Mouse (Mus musculus): ENCODE data around the gene Olfr348. TPM values are rescaled to one million over a fixed set of nuclear protein-coding genes. Genes with fewer than 3 reads are reported as not detected.

Gene Olfr348
- not detected in 2 replicates for polyA plus RNA-seq (2012; rRNA removed)

GRCm38 (mm10) chr2:36783976-36784375, at the start of gene Olfr348:
Olfr348 (plus strand) TSS chr2:36784276.

GRCm38 (mm10) chr2:36790238-36790637, 6.2 kb downstream of the Olfr348 start, which contains the start of gene Olfr50:
Olfr50 (plus strand) TSS chr2:36790538.

GRCm38 (mm10) chr2:36816932-36817331, 32.9 kb downstream of the Olfr348 start, which contains the start of gene Olfr3:
Olfr3 (minus strand) TSS chr2:36817032.

Other genes with a start within 250 kb of the Olfr348 start
- gene Olfr344, start 217.6 kb upstream of the Olfr348 start, polyA plus RNA-seq (2012; rRNA removed): not detected in 2 replicates
- gene Olfr345, start 144.2 kb upstream of the Olfr348 start, polyA plus RNA-seq (2012; rRNA removed): not detected in 2 replicates
- gene Olfr346, start 98.5 kb upstream of the Olfr348 start, polyA plus RNA-seq (2012; rRNA removed): not detected in 2 replicates
- gene Olfr347, start 52.4 kb upstream of the Olfr348 start, polyA plus RNA-seq (2012; rRNA removed): not detected in 2 replicates
- not detected in 2 replicates for gene Olfr50, start 6.3 kb downstream of the Olfr348 start, polyA plus RNA-seq (2012; rRNA removed)
- not detected in 2 replicates for gene Olfr3, start 32.8 kb downstream of the Olfr348 start, polyA plus RNA-seq (2012; rRNA removed)
- gene Olfr350, start 62.0 kb downstream of the Olfr348 start, polyA plus RNA-seq (2012; rRNA removed): not detected in 2 replicates
- not detected in 2 replicates for gene Olfr351, start 78.4 kb downstream of the Olfr348 start, polyA plus RNA-seq (2012; rRNA removed)
- gene Olfr352, start 84.2 kb downstream of the Olfr348 start, polyA plus RNA-seq (2012; rRNA removed): not detected in 2 replicates
- gene Olfr353, start 108.7 kb downstream of the Olfr348 start, polyA plus RNA-seq (2012; rRNA removed): not detected in 2 replicates
- not detected in 2 replicates for gene Olfr354, start 121.4 kb downstream of the Olfr348 start, polyA plus RNA-seq (2012; rRNA removed)
- gene Olfr355, start 144.6 kb downstream of the Olfr348 start, polyA plus RNA-seq (2012; rRNA removed): not detected in 2 replicates
- gene Olfr356, start 152.8 kb downstream of the Olfr348 start, polyA plus RNA-seq (2012; rRNA removed): not detected in 2 replicates
- not detected in 2 replicates for gene Olfr357, start 209.6 kb downstream of the Olfr348 start, polyA plus RNA-seq (2012; rRNA removed)
- not detected in 2 replicates for gene Olfr358, start 225.1 kb downstream of the Olfr348 start, polyA plus RNA-seq (2012; rRNA removed)

All from stomach, adult 2 months (tissue).